Mouse (Mus musculus) central nervous system, embryonic 11.5 days (tissue): ENCODE results near the gene Gm1604a. TPM values are rescaled to one million over a fixed set of nuclear protein-coding genes. Genes with fewer than 3 reads are reported as not detected.

Experiments
- polyA plus RNA-seq: library from polyadenylated mRNA; depleted of rRNA; stranded (reverse); fragments of >200 nt; gene quantifications from 2 replicates; pipeline ENCODE4 v1.2.3, GENCODE M21; 2012; rRNA removed

The Gm1604a gene
- 0.10 TPM in 1 of 2 replicates, not detected in the other for polyA plus RNA-seq

DNA sequence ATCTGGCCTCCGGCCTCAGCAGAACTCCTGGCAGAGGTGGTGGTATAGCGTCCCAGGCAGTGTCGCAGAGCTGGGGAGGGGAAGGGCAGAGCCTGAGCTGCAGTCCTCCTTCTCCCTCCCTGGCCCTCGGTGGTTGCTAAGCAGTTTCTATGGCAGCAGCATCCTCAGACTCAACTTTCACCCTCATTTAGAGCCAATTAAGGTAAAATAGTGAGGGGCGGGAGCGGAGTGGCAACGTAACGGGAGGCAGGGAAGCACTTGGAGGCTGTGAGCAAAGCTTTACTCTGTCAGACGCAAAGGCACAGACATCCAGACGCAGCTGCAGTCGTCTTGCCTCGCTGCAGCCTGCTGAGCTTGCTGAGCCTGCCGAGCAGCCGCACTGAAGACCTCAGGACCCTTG lies at the start of gene Gm1604a:
Gene Gm1604a, plus strand, starts transcription at position 312 of the 400 bp plus-strand sequence.

DNA sequence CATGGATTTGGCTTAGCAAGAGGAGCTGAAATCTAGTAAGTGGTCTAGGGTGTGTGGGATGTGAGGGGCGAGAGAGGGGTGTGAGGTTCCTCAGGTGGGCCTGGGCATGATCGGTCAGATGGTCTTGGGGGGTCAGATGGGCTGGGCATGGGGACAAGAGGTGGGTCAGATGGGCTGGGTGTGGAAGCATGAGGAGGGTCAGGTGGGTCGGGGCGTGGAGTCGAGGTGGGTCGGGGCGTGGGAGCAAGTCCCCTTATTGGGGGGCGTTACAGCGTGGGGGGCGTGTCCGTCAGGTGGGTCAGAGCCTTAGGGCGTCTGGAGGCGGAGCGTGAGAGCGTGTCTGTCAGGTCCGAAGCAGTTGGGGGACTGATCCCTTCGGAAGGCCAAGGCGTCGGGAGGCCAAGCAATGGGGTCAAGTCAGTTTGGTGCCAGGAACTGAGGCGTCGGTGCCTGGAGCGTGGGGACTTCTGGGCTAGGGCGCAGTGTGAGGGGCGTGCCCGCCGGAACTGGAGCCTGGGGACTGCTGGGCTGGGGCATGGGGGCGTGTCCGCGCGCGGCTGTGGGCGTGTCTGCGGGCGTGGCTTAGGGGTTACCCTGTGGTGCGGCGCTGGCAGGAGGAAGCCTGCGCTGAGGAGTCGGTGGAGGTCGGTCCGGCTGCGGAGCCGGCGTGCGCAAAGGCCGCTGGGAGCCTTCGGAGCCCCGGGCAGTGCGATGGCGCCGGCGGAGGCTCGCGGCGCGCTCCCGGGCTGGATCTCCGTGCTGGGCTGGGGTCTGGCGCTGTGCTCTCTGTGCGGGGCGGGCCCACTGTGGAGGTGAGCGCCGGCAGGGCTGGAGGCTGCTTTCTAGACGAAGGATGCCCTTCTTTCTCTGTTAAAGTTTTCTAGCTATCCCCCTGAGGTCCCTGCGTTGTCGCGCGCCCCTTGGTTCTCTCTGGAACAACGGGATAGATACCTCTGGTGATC lies 46.8 kb upstream of the Gm1604a start, which contains the start of gene Gm49721:
Gene Gm49721, plus strand, starts transcription at position 618 of the 962 bp plus-strand sequence.

Other genes with a start within 250 kb of the Gm1604a start
- gene Ezr, start 242.8 kb upstream of the Gm1604a start, polyA plus RNA-seq, result 40.5 and 154 TPM in 2 replicates
- 23.2 and 25.1 TPM in 2 replicates for gene Rsph3b, start 76.9 kb upstream of the Gm1604a start, polyA plus RNA-seq
- 33.7 and 52.2 TPM in 2 replicates for gene Tagap1, start 64.4 kb upstream of the Gm1604a start, polyA plus RNA-seq
- 79.8 and 109 TPM in 2 replicates for gene Rnaset2b, start 54.9 kb upstream of the Gm1604a start, polyA plus RNA-seq
- gene Gm49721, start 46.7 kb upstream of the Gm1604a start, polyA plus RNA-seq, result 0.13 and 0.56 TPM in 2 replicates
- 20.1 and 28.0 TPM in 2 replicates for gene Rps6ka2, start 144.5 kb downstream of the Gm1604a start, polyA plus RNA-seq